13 mouse cellular contexts compared by ENCODE assay signal in genomic region chr9:58015856-58016255, GRCm38 (mm10). TPM values are rescaled to one million over a fixed set of nuclear protein-coding genes. Genes with fewer than 3 reads are reported as not detected.
"Had no signal": no experiment of that assay in that cellular context is flagged by ENCODE, and none has a peak within 500 bp of the region (broad histone marks: within the 10 kb centered on the region; RNA-seq: fewer than 3 reads in every experiment).

No protein-coding gene starts in this region.

- DNase-seq: retina, postnatal 1 day; right cerebral cortex, adult 18-20 months; right cerebral cortex, postnatal 14 days; right cerebral cortex, postnatal 25 days; right cerebral cortex, postnatal 4 days; spleen, adult 18-20 months; thymus, adult 18-20 months; thymus, adult 2 months; thymus, postnatal 14 days; thymus, postnatal 25 days; thymus, postnatal 36 days; thymus, postnatal 4 days had no signal

RNA-seq across cellular contexts. Expression of gene Stra6, which starts 47.7 kb away (rescaled TPM):
- total RNA-seq: neutrophil, adult 5-6 weeks had no signal
